Mouse (Mus musculus) subcutaneous adipose tissue, adult 2 months (tissue): ENCODE results near the gene Foxq1. TPM values are rescaled to one million over a fixed set of nuclear protein-coding genes. Genes with fewer than 3 reads are reported as not detected.

Experiments
- polyA plus RNA-seq: library from polyadenylated mRNA; depleted of rRNA; stranded (reverse); fragments of >200 nt; gene quantifications from 2 replicates; pipeline ENCODE4 v1.2.3, GENCODE M21; 2012; ENCODE audit warnings: low replicate concordance; rRNA removed

The Foxq1 gene
- 0.03 and 1.9 TPM in 2 replicates for polyA plus RNA-seq

GRCm38 (mm10) chr13:31555834-31556233, at the start of gene Foxq1:
TSS of gene Foxq1 (plus strand) at chr13:31556134.

GRCm38 (mm10) chr13:31558521-31559418, 2.8 kb downstream of the Foxq1 start, which contains the start of gene A530084C06Rik:
TSS of gene A530084C06Rik (minus strand) at chr13:31559333.

Other genes starting within 250 kb of the Foxq1 start
- 0.06 TPM in 1 of 2 replicates, not detected in the other for gene A530084C06Rik, start 3.2 kb downstream of the Foxq1 start, polyA plus RNA-seq
- gene Foxf2, start 69.7 kb downstream of the Foxq1 start, polyA plus RNA-seq = 0.14 and 0.19 TPM in 2 replicates